Mouse (Mus musculus): Measurements from ENCODE around the gene Srrd. TPM values are rescaled to one million over a fixed set of nuclear protein-coding genes. Genes with fewer than 3 reads are reported as not detected.

Gene Srrd
- total RNA-seq (2021) = 10 to 100 TPM; 26.4 to 30.1 TPM
- long read RNA-seq, experiment 1, partial matches to known transcripts = 13 of 24 reads
- long read RNA-seq, experiment 1, other reads (novel, unspliced or antisense) = 4 of 24 reads
- long read RNA-seq, experiment 2, partial matches to known transcripts = 17 of 35 reads
- long read RNA-seq, experiment 2, other reads (novel, unspliced or antisense) = 14 of 35 reads

DNA sequence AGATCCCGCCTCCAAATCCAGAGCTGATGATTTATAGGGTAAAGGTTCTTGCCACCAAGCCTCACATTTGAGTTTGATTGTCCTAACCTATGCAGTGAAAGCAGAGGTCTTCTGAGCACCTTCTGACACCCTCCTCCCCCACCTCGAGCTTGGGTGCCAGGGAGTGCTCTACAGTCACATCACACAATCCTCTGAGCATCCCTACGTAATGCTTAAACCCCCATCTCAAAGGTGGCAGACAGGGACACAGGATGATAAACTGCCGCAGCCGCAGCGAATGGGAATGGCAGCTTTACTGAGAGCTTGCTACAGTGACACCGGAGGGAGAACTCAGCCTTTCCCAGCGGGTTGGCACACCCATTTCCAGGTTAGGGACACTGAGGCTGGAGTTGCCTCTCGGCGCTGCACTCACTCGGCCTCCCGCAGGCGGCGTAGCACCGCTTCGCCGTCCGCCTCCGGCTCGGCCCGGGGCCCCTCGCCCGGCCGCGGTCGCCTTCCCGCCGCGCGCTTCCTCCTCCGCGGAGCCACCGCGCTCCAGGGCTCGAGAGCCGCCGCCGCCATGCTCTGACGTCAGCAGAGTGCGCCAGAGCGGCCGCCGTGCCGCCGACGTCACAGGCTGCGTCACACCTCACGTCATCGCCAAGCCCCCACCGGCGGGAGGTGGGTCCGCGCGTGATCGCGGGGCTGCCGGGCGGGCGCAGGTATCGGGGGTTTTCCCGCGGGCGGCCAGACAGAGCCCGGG, at the start of gene Srrd, which contains the start of gene Hps4:
Gene Srrd, minus strand, starts transcription at position 578 of the 742 bp plus-strand sequence.
Gene Hps4, plus strand, starts transcription at position 621 of the 742 bp plus-strand sequence.
- peak; percentile 89 to 92 for DNase-seq (ENCODE audit: low spot score in 2 of 2)

DNA sequence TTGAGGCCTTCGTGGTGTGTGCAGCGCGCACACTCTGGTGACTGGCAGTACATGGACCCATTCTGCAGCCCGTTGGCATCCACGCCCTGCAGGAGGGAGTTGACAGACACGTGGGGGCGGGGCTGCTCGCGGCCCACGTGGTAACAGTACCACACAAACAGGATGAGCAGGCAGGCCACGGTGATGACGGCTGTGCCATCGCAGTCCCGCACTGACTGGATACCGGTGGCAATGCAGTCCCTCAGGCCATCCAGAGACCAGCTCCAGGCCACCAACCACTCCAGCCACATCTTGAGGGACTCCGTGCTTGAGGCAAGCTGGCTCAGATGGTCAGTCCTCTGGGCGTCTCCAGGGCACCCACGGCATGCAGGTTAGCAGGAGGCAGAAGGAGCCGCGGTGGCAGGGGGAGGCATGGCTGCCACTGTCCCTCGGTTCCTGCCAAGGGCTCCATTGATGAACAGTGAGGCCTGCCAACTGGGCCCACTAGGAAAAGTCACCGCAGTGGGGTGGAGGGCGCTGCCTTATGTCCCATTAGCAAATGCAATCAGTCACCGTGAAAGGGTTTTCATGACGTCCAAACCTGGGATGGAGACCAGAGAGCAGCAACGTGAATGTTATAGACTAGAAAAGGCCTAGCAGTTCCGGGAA, 49.0 kb upstream of the Srrd start:
- DNase-seq (ENCODE audit: low spot score in 2 of 2) = peak in 1 of 2 experiments; percentile 53

DNA sequence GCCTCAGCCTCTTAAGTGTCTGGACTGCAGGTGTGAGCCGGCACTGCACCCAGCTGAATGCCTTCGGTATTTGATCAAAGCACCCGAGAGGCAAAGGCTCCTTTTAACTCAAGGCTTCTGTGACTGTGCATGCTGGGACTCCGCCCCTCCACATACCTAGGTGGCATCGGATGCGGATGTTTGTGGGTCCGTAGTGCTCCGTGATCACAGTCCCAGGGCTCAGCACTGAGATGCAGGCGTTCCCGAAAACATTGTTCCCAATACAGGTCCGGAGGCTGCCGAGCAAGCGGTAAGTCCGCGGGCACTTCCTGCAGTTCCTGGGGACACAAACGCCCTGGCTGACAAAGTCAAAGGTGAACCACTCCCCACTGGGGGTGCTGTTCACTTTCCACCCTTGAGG, 48.2 kb upstream of the Srrd start:
- DNase-seq (ENCODE audit: low spot score in 2 of 2) = no peak

DNA sequence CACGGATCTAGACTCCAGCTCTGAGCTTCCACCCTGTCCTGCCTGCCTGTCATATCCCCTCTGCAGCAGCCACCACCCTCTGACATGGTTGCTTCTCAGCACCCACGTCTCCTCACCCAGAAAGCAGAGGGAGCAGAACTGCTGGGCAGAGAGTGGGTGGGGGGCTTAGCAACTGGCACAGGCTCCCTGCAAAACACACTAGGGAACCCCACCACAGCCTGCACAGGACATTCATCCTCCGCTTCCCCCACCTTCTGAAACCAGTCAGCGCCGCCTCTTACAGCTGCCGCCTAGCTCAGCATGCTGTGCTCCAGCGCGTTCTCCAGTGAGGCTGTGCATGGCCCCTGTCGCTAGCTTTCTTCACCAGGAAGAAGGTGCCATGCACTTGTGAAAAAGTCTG, 46.5 kb upstream of the Srrd start:
- no peak for DNase-seq (ENCODE audit: low spot score in 2 of 2)

DNA sequence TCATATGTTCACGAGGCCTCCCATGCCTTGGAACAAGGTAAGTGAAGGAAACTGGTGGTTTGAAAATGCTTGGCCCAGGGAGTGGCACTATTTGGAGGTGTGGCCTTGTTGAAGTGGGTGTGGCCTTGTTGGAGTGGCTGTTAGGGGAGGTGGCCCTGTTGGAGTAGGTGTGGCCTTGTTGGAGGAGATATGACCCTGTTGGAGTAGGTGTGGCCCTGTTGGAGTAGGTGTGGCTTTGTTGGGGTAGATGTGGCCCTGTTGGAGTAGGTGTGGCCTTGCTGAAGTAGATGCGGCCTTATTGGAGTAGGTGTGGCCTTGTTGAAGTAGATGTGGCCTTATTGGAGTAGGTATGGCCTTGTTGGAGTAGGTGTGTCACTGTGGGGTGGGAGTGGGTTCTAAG, 43.1 kb upstream of the Srrd start:
- no peak for DNase-seq (ENCODE audit: low spot score in 2 of 2)

DNA sequence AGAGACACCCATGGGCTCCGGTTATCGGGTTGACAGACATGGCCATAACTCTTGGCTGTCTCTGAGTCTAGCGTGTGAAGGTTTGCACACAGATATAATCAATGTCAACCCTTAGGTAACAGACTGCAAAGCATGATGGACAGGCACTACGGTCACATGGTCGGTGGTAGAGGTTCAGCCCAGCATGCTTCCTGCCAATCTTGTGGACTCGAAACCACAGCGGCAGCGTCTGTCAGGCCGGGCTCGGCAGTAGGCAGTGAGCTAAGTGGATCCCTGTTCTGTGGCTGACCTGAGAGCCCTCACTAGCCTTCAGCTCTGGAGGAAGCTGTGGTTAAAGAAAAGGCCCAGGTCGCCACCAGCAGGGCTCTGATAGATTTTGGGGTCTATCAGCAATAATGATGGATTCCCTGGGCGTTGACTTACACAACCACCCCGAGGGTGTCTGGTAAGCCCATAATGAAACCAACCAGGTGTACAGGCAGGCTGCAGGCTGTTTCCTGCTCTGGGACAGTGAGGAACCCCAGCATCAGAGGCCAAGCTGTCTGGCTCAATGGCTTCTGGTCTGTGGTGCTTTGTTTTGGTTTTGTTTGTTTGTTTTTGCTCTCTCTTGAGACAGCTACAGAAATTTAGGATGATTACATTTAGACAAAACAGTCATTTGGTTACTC, 42.1 kb upstream of the Srrd start:
- no peak for DNase-seq (ENCODE audit: low spot score in 2 of 2)

DNA sequence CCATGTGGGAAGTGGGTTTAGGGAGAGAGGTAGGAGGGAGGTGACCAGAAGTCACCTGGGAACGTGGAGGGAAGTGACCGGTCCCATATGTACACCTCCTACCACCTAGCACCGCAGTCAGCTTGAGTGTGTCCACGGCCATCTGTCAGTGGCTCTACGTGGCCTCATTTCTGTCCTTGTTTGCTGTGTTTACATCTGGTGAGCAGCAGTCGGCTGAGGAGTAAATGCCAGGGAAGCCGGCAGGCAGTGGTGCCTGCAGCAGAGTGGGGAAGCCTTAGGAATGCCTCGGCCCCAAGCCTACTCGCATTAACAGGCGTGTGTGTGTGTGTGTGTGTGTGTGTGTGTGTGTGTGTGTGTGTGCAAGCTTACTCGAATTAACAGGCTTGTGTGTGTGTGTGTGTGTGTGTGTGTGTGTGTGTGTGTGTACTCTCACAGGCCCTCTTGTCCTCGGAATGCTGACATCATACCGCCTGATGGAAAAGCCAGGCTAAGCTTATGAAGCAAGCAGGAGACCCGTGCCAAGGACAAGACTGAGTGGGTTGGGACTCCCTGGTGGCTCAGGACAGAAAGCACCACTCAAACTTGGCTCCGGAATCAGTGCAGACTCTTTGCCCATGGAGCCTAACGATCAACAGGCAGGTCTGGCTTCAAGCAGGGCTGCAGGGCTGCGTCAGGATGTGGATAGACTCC, 39.9 kb upstream of the Srrd start:
- peak in 1 of 2 experiments; percentile 78 for DNase-seq (ENCODE audit: low spot score in 2 of 2)

DNA sequence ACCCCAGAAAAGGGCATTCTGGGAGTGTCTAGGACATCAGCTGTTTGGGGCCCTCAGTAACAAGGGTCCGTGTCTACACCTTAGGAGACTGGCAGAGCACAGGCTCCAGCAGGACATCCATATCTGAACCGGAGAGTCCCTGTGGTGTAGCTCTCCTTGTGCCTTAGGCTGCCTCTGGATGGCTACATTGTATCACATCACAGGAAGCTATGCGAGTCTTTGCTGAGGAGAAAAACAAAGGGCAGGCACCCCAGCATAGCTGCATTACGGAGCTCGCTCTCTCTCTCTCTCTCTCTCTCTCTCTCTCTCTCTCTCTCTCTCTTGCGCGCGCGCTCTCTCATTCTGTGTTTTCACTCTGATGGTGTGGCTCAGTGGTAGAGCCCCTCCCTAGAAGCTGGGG, 39.2 kb upstream of the Srrd start:
- DNase-seq (ENCODE audit: low spot score in 2 of 2) = no peak

DNA sequence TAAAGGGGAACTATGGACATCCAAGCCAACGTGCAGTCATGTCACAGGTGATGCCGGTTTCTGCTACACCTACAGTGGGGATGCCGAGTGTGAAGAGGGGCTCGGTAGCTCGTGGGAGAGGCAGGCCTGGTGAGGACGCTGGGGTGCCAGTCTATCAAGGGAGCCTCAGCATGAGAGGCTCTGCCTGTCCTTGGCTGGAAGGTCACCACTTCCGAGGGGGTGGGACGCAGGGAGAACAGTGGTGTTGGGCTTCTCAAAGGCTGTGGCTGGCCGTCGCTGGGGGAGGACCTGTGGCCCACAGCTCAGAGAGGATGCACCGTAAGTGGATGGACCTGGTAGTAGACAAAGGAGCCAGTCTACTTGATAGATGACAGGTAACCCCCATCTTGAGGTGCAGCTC, 38.3 kb upstream of the Srrd start:
- DNase-seq (ENCODE audit: low spot score in 2 of 2) = no peak

DNA sequence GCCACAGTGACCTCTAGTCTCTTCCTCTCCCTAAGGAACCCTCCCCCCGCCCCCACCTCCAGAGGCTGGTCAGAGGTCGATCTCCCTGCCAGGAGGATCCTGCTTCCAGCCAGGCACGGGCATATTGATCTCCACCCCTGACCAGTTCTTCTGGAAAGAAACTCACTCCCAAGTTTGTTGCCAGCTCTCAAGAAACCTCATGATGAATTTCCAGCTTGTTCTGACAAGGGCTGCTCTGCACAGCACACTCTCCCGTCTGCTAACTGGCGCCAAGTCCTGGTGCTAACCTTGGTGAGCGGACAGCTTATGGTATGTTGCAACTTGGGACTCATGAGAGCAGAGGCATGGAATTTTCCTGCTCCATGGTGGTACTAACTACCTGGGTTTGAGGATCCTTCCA, 35.9 kb upstream of the Srrd start:
- DNase-seq (ENCODE audit: low spot score in 2 of 2) = no peak

DNA sequence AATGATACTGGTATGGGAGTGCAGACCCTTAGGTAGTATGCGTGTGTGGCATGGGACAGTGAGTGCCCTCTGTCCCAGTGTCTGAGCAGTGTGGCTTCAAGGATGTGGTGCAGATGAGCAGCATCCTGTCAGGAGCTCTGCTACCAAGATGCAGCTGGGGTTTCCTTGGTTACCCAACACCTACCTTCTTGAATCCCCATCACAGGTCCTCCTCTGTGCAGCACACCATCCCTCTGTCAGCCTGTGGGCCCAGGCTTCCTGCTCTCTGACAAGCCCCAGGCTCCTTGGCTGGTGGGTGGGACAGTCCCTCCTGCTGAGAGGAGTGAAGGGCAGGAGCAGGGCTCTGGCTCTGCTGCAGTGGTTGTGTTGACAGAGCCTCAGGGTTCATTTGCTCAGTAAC, 34.5 kb upstream of the Srrd start:
- no peak for DNase-seq (ENCODE audit: low spot score in 2 of 2)

DNA sequence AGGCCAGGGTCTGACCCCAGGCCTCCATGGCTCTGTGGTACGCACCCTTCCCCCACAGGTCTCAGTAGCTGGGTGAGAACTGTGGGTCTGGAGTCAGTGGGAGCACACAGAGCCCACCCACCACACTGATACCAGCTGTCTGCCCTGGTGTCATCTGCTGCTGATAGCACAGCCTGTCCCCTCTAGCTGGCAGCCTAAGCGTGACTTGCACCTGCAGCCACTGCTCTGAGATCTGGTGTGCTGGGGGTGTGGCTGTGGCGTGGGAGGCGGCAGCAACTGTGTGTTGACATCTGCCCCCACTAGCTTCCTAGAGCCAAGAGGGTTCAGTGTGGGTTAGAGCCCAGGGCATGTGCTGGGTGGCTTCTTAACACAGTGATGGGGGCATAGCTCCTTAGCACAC, 33.3 kb upstream of the Srrd start:
- no peak for DNase-seq (ENCODE audit: low spot score in 2 of 2)

DNA sequence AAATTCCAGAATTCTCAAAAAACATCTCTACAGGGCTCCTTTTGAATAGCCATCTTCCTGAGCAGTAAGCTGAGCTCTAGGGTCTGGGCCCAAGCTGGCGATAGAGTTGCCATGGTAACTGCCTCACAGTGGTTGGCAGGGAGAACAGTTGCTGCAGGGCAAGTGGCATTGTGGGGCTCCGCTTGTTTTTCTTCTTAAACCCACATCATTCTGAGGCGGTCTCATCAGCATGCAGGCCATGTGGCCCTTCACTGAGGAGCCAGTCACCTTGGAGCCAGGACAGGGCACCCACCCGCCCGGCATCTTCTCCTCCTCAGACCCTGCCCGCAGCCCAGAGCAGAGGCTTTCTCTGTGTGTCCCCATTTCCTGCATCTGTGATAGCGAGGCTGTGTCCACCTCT, 29.1 kb upstream of the Srrd start:
- DNase-seq (ENCODE audit: low spot score in 2 of 2) = peak; percentile 71 to 90

DNA sequence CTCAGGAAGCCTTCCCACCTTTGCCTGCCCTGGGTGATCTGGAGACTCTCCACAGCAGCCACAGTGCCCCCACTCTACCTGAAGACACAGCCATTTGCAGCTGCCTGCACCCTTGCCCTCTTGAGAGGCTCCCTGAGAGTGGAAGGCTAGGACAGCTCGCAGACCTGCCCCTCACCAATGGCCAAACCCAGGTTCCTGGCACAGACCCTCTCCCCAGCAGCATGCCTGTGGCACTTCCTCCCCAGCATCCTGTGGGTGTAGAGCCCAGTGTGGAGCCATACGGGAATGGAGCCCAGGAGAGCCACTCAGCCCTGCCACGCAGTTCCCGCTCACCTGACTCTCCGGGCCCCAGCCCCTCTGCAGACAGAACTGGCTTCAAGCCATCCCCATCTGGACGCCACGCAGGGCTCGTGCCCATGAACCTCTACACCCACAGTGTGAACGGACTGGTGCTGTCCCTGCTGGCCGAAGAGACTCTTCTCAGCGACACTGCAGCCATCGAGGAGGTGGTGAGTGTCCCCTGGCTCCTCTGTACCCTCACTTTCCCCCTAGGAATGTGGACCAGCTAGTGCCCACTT, 27.5 kb upstream of the Srrd start:
- DNase-seq (ENCODE audit: low spot score in 2 of 2) = no peak

DNA sequence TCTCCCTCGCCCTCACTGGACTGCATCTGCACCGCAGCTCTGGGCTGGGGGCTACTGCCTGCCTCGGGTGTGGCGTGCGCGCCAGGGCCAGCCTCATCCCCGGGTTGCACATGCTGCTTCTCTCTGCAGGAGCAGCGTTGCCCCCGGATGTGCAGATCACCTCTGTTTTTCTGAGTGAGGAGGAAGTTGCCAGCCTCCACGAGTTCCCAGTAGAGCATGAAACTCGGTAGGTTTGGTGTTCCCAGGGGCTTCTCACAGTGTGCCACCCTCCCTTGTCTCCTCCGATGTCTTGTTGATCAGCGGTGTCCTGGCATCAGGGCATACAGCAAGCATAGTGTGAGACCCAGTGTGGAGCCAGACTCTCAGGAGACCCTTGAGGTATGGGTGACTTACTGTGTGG, 26.5 kb upstream of the Srrd start:
- no peak for DNase-seq (ENCODE audit: low spot score in 2 of 2)

DNA sequence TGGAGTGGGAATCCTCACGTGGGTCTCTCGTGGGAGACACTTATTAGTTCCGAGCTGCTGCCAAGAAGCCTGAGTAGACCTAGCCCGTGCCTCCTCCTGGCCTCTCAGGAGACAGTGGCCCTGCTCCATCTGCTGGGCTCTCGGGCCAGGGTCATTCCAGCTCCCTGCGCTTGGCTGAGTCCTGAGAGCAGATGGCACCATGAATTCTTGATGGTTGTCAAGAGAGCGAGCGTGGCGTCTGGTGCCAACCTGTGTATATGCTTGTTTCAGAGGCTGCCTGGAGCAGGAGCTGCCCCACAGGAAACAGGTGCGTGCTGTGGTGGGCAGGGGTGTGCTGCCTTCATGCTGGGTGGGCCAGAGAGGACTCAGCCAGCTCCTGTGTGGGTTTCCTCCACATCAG, 25.8 kb upstream of the Srrd start:
- no peak for DNase-seq (ENCODE audit: low spot score in 2 of 2)

DNA sequence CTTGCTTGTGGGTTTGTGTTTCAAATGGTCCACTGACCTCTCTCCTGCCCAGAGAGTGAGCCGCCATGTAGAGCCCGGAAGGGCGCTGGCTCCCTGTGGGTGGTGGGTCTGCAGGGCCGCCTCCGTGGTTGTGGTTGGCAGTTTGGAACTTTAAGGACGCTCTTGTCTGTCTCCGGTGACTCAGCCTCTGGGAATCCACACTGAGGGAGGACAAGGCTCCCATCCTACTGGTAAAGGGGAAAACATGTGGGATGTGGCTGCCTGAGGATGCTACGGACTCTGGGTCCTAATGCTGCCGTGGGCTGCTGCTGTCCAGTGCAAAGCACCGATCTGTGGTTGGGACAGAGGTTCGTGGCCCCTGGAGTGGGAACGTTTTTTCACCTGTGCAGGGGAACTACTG, 25.1 kb upstream of the Srrd start:
- no peak for DNase-seq (ENCODE audit: low spot score in 2 of 2)

DNA sequence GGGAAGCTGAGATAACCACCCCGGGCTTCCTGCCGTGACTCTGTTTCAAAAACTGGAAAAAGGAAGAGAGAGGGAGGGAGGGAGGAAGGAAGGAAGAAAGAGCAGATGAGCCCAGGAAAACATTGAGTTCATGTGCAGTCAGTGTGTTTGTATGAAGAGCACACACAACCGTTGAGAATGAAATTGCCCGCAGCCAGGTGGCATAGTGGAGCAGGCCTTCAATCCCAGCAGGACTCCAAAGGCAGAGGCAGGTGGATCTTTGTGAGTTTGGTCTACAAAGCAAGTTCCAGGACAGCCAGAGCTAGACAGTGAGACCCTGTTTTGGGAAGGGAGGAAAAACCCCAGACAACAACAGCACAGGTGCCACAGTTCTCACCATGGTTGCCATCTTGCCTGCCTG, 24.5 kb upstream of the Srrd start:
- no peak for DNase-seq (ENCODE audit: low spot score in 2 of 2)

DNA sequence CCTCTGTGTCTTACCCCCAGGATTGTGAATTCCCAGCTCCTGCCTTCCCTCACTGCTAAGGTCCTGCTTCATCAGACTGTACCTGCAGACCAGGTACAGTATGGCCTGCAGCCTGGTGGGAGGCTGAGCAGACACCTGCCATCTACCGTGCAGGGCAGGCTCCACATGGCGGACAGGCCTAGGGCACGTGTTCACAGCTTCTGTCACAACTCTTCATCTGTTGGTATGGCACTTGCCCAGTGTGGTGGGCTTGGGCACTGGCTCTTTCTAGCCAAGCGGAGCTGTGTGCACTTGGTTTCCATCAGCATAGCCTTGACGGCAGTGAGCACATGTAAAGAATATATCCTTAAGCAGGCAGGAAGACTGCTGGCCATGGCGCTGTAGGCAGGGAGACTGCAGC, 24.0 kb upstream of the Srrd start:
- DNase-seq (ENCODE audit: low spot score in 2 of 2) = no peak

DNA sequence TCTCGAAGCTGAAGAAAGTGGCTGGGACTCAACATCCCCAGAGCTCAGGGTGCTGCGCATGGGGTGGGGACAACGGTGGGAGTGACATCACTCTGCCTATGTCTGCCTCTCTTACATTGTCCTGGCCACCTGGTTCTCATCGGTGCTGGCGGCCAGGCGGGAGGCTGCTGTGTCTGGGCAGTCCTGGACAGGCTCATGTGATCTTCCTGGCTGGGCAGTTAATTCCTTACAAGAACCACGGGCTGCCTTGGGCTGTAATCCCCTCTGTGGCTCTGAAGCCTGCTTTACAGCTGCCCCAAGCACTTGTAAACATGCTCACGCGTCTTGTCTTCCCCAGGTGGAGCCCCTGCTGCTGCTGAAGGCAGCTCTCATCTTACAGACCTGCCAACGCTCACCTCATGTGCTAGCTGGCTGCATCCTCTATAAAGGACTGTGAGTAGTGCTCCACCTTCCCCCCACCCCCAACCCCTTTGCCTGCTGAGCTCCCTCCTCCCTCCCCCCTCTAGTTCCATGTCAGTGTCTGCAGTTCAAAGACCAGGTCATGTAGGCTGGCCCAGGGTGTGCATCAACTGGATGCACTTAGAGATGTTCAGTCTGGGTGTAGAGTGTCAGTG, 21.5 kb upstream of the Srrd start:
- DNase-seq (ENCODE audit: low spot score in 2 of 2) = no peak

DNA sequence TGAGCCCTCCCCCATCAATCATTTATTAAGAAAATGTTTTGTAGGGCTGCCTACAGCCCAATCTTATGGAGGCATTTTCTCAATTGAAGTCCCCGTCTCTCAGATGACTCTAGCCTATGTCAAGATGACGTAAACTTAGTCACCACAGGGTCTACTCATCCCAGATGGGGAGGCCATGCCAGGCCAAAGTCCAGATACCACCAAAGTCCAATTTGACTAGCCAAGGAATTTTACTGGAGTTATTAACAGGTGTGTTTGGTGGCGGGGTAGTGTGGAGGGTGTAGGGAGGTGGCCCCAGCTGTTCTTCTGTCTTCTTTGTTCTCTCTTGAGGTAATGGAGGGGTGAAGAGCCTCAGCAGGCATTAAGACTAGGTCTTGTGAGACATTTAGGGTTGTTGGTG, 17.2 kb upstream of the Srrd start:
- DNase-seq (ENCODE audit: low spot score in 2 of 2) = no peak

Measured in layer of hippocampus, postnatal 14 days (tissue).